Mouse (Mus musculus) lung, postnatal 0 days (tissue): ENCODE data around the gene Lurap1l.

Experiments
- CTCF ChIP-seq: IDR thresholded peaks from 2 replicates; pipeline ENCODE4 v1.5.1; 2016; ENCODE audit warnings: antibody characterized with exemption, mild to moderate bottlenecking
- EP300 ChIP-seq: IDR thresholded peaks from 2 replicates; pipeline ENCODE4 v1.6.1; 2016; ENCODE audit warnings: antibody characterized with exemption, mild to moderate bottlenecking, control low read depth

DNA sequence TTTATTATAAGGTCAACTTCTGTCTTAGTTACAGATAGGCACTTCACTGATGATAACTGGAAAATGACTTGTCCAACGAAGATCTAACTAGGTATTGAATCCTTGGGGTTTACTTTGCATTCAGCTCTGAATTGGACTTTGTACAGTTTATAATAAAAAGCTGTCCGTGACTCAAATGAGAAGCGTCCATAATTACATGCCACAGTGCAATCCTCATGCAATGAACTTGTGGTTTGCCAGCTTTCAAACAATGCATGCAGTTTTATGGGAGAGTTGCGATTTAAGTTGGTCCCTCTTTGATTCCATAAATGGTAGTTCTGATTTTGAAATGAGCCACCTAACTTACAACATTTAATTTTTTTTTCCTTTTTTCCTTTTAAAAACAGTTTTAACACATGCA is 1.5 kb upstream of the Lurap1l start:
- TF ChIP-seq CTCF (no peak), EP300 (no peak)
